Mouse (Mus musculus) limb, embryonic 10.5 days (tissue): ENCODE measurements around the gene Rbm5. TPM values are rescaled to one million over a fixed set of nuclear protein-coding genes. Genes with fewer than 3 reads are reported as not detected.

Source experiments
- DNase-seq: peaks from one replicate; pipeline ENCODE4 v3.0.0-alpha.2; 2017; ENCODE audit warnings: low spot score
- H3K27ac ChIP-seq: fragments of 300-500 bp; sonication (generic); 2 replicates; pipeline ENCODE4 v1.5.1; 2016; ENCODE audit warnings: mild to moderate bottlenecking
- H3K27me3 ChIP-seq: fragments of 300-500 bp; sonication (generic); 2 replicates; pipeline ENCODE4 v1.6.1; 2016; ENCODE audit warnings: low read depth, mild to moderate bottlenecking; ENCODE audit not compliant: poor library complexity, severe bottlenecking
- H3K36me3 ChIP-seq: fragments of 300-500 bp; sonication (generic); 2 replicates; pipeline ENCODE4 v1.6.1; 2016; ENCODE audit warnings: mild to moderate bottlenecking, moderate library complexity
- H3K4me1 ChIP-seq: fragments of 300-500 bp; sonication (generic); 2 replicates; pipeline ENCODE4 v1.6.1; 2016
- H3K4me3 ChIP-seq: fragments of 300-500 bp; sonication (generic); 2 replicates; pipeline ENCODE4 v1.5.1; 2016; ENCODE audit warnings: mild to moderate bottlenecking, moderate library complexity
- H3K9me3 ChIP-seq: fragments of 300-500 bp; sonication (generic); replicated peaks from 2 replicates; pipeline ENCODE4 v1.6.1; 2016; ENCODE audit warnings: mild to moderate bottlenecking
- WGBS: fragments of 180-500 bp; shearing (Covaris S2); methylation state at CpG from one replicate; pipeline ENCODE4 v1.1.7; 2016; 5-methylcytosine and 5-hydroxymethylcytosine counted together
- polyA plus RNA-seq: library from polyadenylated mRNA; unstranded; fragments of >200 nt; fragmentation: Nextera tagmentation; extraction: Ambion mirVana; gene quantifications from 2 replicates; pipeline ENCODE4 v1.2.1, GENCODE M21; 2016

The Rbm5 gene
- polyA plus RNA-seq, 1 experiment from 2014 or later, result 214 TPM

GRCm38 (mm10) chr9:107723794-107724531 lies 46.8 kb downstream of the Rbm5 start:
- peak overlapping the region; percentile 91 for H3K27ac ChIP-seq
- H3K9me3 ChIP-seq, result no peaks in the 10 kb centered on the region
- peak overlapping the region; percentile 42 for H3K4me3 ChIP-seq
- 2% methylated on average over 11 of the region's 11 CpGs for WGBS
- H3K4me1 ChIP-seq, result peaks cover 89% of the 10 kb centered on the region
- no peaks in the 10 kb centered on the region for H3K36me3 ChIP-seq
- peak; percentile 81 for DNase-seq
- H3K27me3 ChIP-seq, result no peaks in the 10 kb centered on the region

GRCm38 (mm10) chr9:107723292-107723691 lies 47.5 kb downstream of the Rbm5 start:
- Histone ChIP-seq H3K9me3 (no peaks in the 10 kb centered on the region), H3K4me1 (peaks cover 85% of the 10 kb centered on the region), H3K36me3 (no peaks in the 10 kb centered on the region), H3K27ac (peak overlapping the region; percentile 91), H3K27me3 (no peaks in the 10 kb centered on the region), H3K4me3 (peak overlapping the region; percentile 42)
- no peak for DNase-seq
- 14% methylated on average over 6 of the region's 6 CpGs for WGBS

DNA sequence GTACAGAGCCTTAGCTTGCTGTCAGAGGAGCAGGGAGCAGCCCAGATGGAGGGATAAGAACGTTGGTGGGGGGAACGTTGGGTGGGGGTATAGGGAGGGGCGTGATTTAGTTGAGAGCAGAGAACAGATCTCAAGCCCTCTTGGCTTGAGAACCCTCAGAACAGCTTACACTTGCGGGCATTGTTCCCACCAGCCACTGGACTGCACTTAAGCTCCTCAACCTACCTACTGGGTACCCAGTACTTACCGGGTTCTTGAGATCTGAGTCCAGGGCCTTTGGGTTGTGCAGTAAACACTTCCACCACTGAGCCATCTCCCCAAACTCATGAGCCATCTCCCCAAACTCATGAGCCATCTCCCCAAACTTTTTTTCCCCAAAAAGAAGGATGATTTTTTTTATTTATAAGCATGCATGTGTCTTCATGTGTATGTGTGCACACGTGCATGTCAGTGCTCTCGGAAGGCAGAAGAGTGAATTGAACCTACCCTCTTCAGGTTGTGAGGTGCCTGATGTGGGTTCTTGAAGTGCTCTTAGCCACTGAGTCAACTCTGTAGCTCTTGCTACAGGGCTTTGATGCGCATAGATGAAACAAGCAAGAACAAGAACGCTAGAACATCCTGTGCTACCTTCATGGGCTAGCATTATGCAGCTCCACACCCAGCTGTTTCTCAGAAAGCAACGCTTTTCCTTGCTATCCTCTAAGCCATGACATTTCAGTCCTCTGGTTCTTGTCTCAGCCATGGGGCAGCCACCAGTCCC lies 51.8 kb downstream of the Rbm5 start:
- WGBS, result 84% methylated on average over 10 of the region's 10 CpGs

GRCm38 (mm10) chr9:107716951-107717350 lies 53.8 kb downstream of the Rbm5 start:
- 15% methylated on average over 6 of the region's 6 CpGs for WGBS
- no peaks in the 10 kb centered on the region for H3K27me3 ChIP-seq
- no peaks in the 10 kb centered on the region for H3K9me3 ChIP-seq
- peaks cover 71% of the 10 kb centered on the region for H3K4me1 ChIP-seq
- H3K4me3 ChIP-seq, result peak overlapping the region; percentile 16; the same call in 1 of the 2 replicates
- H3K36me3 ChIP-seq, result no peaks in the 10 kb centered on the region
- peak overlapping the region; percentile 89 for H3K27ac ChIP-seq
- DNase-seq, result peak; percentile 78

More for the DNA sequence above, 51.8 kb downstream of the Rbm5 start:
- Histone ChIP-seq H3K27ac (peak overlapping the region; percentile 64; the same call in 1 of the 2 replicates), H3K4me3 (no peak overlapping the region), H3K4me1 (peaks cover 80% of the 10 kb centered on the region), H3K36me3 (no peaks in the 10 kb centered on the region), H3K27me3 (no peaks in the 10 kb centered on the region), H3K9me3 (no peaks in the 10 kb centered on the region)
- DNase-seq, result no peak

GRCm38 (mm10) chr9:107715632-107716031 lies 55.2 kb downstream of the Rbm5 start:
- peak overlapping the region; percentile 89 for H3K27ac ChIP-seq
- DNase-seq, result no peak
- WGBS, result 84% methylated on average over 2 of the region's 2 CpGs
- H3K36me3 ChIP-seq, result no peaks in the 10 kb centered on the region
- peaks cover 64% of the 10 kb centered on the region for H3K4me1 ChIP-seq
- peaks cover 5% of the 10 kb centered on the region for H3K27me3 ChIP-seq
- H3K9me3 ChIP-seq, result no peaks in the 10 kb centered on the region
- H3K4me3 ChIP-seq, result no peak overlapping the region

DNA sequence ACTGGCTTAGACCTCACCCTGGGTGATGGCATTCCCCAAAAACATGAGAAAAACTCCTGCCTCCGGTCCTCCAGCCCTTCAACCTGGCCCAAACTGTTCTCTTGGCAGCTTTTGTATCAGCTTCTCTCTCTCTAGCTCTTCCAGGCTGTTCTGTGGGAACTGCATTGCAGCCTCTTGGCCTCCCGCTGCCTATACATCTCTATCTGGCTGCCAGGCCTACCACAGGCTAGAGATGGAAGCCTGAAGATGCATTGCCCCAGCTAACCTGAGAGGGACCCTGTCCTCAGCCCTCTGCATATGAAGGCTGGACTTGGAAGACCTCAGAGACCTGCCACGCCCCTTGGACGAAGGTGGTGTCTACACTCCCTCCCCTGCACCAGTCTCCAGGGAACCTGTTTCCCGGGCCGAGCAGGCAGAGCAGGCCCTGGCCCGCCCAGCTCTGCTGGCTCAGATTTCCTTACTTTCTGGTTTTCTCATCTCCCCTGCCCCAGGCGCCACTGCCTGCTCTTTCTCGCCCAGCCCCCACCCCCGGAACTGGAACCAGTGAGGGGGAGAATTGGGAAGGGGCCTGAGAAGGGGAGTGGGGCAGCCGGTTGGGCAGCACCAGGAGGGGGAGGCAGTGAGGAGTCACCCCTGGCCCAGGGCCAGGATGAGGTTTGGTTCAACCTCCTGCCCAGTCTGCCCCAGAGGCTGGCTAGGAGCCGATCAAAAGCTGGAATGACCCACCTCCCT lies 56.4 kb downstream of the Rbm5 start:
- Histone ChIP-seq H3K4me1 (peaks cover 69% of the 10 kb centered on the region), H3K4me3 (peak overlapping the region; percentile 26), H3K27ac (peak overlapping the region; percentile 89), H3K9me3 (no peaks in the 10 kb centered on the region), H3K27me3 (peaks cover 7% of the 10 kb centered on the region), H3K36me3 (no peaks in the 10 kb centered on the region)
- 10% methylated on average over 12 of the region's 12 CpGs for WGBS
- DNase-seq, result peak; percentile 86

DNA sequence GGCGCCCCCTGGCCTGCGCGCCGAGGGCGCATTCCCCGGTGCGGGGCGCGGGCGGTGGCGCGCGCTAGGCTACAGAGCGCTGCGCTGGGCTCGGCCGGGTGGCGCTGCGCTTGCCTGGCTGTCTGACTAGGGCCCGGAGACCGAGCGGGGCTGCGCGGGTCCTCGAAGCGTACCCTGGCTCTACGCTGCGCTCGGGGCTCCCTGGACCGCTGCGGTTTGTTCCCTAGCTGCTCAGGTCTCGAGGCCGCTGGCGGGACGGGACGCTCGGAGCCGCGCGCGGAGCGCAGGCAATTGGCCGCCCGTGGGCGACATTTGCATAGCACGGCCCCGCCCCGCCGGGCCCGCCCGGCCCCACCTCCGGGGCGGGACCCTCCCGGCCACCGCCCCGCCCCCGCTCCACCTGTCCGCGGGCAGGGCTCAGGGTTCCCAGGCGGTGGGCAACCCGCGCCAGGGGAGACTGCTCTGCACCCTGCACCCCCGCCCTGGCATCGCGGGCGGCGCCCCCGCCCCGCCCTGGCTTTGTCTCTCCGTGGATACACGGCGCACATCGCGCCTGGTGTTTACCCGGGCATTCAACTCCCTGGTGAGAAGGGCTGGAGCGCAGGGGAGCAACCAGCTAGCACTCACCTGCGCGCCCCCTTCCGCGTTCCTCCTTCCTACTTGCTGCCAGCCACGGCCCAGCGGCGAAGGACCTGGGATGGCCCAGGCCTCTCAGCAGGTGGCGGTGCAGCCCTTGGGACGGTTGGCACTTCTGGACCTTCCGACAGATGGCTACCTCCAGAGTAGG lies 60.9 kb downstream of the Rbm5 start, which contains the start of gene Sema3f:
Gene Sema3f, minus strand, starts transcription at position 779 of the 787 bp plus-strand sequence.
- WGBS, result under 1% methylated on average over 72 of the region's 86 CpGs
- Histone ChIP-seq H3K4me1 (peaks cover 73% of the 10 kb centered on the region), H3K9me3 (no peaks in the 10 kb centered on the region), H3K36me3 (peaks cover 25% of the 10 kb centered on the region), H3K4me3 (peak within 1 kb of the TSS; percentile 96), H3K27me3 (peaks cover 7% of the 10 kb centered on the region), H3K27ac (peak within 1 kb of the TSS; percentile 98)
- DNase-seq, result peak; percentile 91

- peak; percentile 71 for DNase-seq
- peak overlapping the region; percentile 96 for H3K4me3 ChIP-seq
- peaks cover 32% of the 10 kb centered on the region for H3K36me3 ChIP-seq
- H3K9me3 ChIP-seq, result no peaks in the 10 kb centered on the region
- WGBS, result under 1% methylated on average over 55 of the region's 55 CpGs
- peaks cover 7% of the 10 kb centered on the region for H3K27me3 ChIP-seq
- H3K27ac ChIP-seq, result peak overlapping the region; percentile 98
- H3K4me1 ChIP-seq, result peaks cover 73% of the 10 kb centered on the region
Measured at GRCm38 (mm10) chr9:107709096-107709696, 61.6 kb downstream of the Rbm5 start.

DNA sequence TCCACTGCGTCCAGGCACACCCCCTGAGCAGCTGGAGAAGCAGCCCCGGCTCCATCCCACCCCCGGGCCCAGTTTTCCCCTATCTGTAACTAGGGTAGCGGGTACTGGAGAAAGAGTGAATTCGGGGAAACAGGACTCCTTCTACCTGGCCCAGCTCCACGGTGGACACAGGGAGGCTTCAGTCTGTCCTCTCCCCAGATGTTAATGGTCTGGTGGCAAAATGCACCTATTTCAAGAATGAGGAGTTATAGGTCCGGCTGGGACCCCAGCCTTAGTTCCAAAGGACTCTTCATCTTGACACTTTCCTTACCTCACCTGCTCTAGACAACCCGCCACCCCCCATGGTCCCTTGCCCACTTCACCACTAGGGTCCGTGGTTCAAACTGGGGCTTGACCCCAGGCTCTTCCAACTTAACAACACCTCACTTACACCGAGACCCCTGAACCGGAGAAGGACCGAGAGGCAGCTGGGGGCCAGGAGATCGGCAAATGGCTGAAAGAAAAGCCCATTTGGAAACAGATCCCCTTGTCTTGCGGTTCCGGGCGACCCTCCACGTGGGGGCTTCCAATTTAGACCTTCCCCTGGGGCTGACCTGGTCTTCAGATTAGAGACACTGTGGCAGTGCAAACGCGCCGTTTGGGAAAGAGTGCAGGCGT lies 62.2 kb downstream of the Rbm5 start:
- 1% methylated on average over 21 of the region's 21 CpGs for WGBS
- H3K27ac ChIP-seq, result peak overlapping the region; percentile 98
- peaks cover 73% of the 10 kb centered on the region for H3K4me1 ChIP-seq
- peaks cover 39% of the 10 kb centered on the region for H3K36me3 ChIP-seq
- no peaks in the 10 kb centered on the region for H3K9me3 ChIP-seq
- H3K4me3 ChIP-seq, result peak overlapping the region; percentile 96
- H3K27me3 ChIP-seq, result peaks cover 7% of the 10 kb centered on the region
- peak; percentile 66 for DNase-seq

DNA sequence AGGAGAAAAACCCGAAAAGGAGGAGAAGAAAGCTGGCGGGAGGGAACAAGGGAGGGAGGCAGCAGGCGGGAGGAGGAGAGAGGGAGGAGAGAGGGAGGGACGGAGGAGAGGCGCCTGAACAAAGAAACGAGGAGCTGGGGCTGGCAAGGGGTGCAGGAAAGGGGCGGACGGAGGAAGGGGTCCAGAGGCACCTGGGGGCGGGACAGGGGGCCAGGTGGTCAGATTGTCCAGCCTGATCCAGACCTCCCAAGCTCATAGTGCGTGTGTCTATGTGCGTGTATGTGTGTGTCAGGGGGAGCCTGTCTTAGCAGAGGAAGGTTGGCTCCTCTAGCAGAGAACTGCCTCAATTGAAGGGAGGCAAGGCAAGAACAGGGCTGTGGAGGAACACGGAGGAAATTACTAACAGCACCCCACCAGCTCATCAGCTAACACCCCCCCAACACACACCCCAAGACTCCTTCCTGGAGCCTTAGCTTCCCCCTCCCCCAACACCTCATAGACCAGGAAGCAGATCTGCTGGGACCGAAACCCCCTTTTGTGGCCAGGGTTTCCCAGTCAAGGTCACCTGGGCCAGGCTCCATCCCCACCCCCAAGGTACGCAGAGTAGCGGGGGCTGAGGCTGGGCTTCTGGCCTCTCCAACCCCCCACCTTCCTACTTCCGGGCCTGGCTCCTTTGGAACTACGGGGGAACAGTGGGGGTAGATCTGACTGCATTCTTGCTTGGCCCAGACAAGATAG lies 62.9 kb downstream of the Rbm5 start:
- H3K27me3 ChIP-seq, result peaks cover 7% of the 10 kb centered on the region
- H3K27ac ChIP-seq, result peak overlapping the region; percentile 98
- H3K36me3 ChIP-seq, result peaks cover 46% of the 10 kb centered on the region
- 2% methylated on average over 17 of the region's 17 CpGs for WGBS
- peak overlapping the region; percentile 96 for H3K4me3 ChIP-seq
- DNase-seq, result peak; percentile 72
- H3K9me3 ChIP-seq, result no peaks in the 10 kb centered on the region
- peaks cover 73% of the 10 kb centered on the region for H3K4me1 ChIP-seq

- Histone ChIP-seq H3K27me3 (peaks cover 7% of the 10 kb centered on the region), H3K36me3 (peaks cover 56% of the 10 kb centered on the region), H3K27ac (peak overlapping the region; percentile 98), H3K9me3 (no peaks in the 10 kb centered on the region), H3K4me1 (peaks cover 83% of the 10 kb centered on the region), H3K4me3 (peak overlapping the region; percentile 96)
- DNase-seq, result peak; percentile 81
- 0% methylated on average over 14 of the region's 14 CpGs for WGBS
Measured at GRCm38 (mm10) chr9:107706781-107707211, 64.0 kb downstream of the Rbm5 start.
